Mouse (Mus musculus) ovary, adult 18-20 months (tissue): ENCODE measurements at regions not wholly inside any gene's neighbourhood (a gene's known extent, or its start where the extent isn't known, plus 50 kb on each side); places are given as distances from the start of the nearest gene placed in this dataset.
A peak's percentile ranks its signal among the peaks of the same experiment; 100 is the strongest.

Source experiments
- DNase-seq: peaks from one replicate; pipeline ENCODE4 v3.0.0; 2022; ENCODE audit warnings: low spot score, mixed read lengths

GRCm38 (mm10) chr8:128156221-128156620 is 202.2 kb upstream of the Nrp1 start:
- DNase-seq, result no peak

DNA sequence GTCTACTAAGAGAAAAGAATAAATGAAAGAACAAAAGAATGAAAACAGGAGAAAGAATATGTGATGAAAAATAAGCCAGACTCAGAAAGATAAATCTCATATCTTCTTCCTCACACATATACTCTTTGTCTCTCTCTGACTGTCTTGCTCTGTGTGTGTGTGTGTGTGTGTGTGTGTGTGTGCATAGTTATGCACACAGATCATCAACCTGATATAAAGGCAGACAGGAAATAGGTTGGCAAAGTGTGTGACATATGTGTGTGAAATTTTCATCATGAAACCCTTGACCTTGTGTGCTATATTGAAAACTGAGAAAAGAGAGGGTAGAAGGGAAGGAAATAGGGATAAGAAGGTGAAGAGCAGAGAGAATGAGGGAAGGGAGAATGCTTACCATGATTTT is 195.5 kb upstream of the Nrp1 start:
- no peak for DNase-seq

GRCm38 (mm10) chr8:128164976-128165375 is 193.4 kb upstream of the Nrp1 start:
- no peak for DNase-seq

DNA sequence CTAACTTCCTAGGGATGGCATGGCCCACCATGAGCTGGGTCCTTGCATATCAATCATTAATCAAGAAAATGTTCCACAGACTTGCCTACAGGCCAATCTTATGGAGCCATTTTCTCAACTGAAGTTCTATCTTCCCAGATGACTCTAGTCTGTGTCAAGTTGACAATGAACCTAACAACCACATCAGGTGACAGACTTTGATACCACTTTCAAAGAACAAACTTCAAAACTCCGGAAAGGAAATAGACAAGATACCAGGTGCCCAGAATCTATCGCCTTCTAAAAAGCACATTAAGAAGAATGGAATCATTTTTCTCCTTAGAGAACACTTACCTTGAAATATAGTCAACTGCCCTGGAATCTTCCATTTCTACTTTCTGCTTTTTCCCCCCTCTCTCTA is 192.8 kb upstream of the Nrp1 start:
- DNase-seq, result no peak

DNA sequence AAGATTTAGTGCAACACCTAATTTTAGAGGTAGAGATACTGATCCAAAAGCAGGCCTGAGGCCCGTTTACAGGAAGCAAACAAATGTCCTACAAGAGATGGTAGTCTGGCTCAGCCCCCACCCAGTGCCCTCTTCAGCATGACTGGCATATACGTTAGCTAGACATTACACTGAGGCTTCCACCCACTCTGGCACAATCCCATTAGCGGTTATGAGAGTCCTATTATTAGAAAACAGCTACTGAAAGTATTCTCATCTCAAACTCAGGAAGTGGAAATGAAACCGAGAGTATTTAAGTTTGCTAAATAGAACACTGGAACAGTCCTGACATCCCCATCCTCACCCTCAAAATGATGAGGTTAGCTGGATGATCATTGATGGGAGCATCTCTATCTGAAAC is 192.3 kb upstream of the Nrp1 start:
- no peak for DNase-seq

DNA sequence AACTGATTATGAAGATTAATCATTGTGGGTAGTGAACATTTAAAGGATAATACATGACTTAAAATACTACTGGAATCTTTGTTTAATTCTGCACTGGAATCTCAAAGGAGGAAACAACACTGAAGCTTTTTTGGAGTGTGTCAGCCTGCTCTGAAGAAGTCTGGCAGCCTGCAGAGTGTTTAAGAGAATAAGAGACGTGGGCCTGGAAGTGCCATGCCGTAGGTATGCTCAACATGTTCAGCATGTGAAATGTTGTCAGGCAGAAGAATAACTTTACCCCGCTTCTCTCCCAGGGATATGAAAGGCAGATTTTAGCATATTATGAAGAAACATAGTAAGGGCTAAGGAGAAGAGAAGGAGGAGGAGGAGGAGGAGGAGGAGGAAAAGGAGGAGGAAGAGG is 189.6 kb upstream of the Nrp1 start:
- DNase-seq, result no peak

GRCm38 (mm10) chr8:128171116-128171515 is 187.3 kb upstream of the Nrp1 start:
- DNase-seq, result no peak

DNA sequence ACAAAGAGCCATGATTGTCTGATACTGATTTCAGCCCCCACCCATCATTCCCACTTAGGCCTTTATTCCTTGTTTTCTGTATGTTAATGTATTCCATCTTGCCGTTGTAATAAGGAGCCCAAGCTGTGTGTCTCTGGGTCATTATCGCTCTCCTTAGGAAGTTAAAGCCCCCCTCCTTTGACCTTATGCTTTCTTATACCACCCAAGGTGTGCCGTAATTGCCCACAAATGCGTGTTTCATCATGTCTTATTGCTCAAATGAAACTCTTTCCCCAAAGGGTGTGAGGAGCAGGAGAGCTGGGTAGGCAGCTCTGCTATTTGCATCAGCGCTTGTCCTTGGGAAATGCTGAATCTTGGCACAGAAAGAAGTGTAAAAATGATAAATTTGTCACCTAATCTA is 178.2 kb upstream of the Nrp1 start:
- DNase-seq, result no peak

- no peak for DNase-seq
Observed at GRCm38 (mm10) chr8:128183081-128183480, 175.3 kb upstream of the Nrp1 start.

- no peak for DNase-seq
Observed at GRCm38 (mm10) chr8:128188321-128188720, 170.1 kb upstream of the Nrp1 start.

GRCm38 (mm10) chr8:128193293-128193887 is 165.0 kb upstream of the Nrp1 start:
- DNase-seq, result no peak

DNA sequence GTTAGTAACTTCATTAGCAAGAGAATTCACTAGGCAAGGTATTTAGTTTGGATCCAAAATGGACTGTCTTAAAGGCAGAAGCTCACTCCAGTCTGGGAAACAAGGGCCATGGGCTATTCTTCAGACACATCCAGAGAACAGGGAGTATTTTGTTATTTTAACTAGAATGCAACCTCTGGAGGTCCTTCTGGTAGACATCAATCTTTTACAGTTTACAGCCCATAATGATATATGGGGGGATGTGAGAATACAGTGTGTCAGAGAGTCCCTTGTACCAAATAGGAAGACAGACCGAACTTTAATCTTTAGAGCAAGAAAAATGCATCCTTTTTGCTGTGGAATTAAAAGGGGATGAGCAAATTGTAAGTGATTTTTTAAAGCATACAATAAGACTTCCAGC is 157.6 kb upstream of the Nrp1 start:
- DNase-seq, result no peak

DNA sequence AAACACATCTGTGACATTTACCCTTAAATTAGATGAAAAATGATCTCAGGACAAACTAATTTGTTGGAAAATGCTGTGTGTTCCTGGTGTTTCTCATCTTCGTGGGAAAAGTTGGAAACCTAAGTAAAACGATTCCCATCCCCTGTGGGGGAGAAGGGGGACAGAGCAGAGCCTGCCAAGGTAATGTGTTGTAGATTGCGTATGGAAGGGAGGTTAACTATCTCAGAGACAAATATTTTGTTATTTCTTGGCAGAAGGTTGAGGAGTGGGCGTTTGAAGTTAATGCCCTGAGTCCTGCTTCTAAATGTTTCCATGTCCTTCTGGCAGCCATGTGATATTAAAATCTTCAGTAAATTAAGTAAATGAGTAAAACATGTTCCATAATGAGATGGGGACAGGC is 156.8 kb upstream of the Nrp1 start:
- no peak for DNase-seq

DNA sequence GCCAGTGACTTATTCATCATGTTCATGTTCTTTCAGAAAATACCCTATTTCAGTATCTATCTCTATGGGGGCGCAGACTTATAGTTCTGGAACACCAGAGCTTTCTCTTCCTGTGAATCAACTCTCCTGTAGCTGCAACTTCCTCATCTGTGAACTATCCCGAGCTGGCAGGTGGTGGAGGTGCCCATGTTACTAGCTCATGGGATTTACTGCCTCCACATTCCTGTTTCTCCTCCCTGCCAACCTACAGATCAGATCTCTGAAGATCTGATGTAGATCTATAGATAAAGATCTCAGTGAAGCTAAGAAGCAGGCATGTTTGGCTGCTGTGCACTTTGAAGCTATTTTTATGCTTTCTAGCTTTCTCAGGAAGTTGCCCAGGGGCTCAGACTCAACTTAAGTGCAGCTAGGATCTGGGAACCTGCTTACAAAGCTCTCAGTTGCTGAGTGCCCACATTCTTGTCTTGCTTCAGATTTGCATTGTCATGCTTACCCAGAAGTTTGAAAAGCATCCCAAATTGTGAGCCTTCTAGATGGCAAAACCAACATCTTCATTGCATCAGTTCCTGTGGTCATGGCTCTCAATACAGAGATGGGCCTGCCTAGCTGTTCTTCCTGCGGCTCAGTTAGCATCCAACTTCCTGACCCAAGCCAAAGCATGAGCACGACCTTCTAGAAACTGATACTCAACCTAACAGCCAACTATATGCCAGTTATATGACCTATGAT is 156.1 kb upstream of the Nrp1 start:
- no peak for DNase-seq

GRCm38 (mm10) chr8:128204803-128205202 is 153.6 kb upstream of the Nrp1 start:
- DNase-seq, result no peak

DNA sequence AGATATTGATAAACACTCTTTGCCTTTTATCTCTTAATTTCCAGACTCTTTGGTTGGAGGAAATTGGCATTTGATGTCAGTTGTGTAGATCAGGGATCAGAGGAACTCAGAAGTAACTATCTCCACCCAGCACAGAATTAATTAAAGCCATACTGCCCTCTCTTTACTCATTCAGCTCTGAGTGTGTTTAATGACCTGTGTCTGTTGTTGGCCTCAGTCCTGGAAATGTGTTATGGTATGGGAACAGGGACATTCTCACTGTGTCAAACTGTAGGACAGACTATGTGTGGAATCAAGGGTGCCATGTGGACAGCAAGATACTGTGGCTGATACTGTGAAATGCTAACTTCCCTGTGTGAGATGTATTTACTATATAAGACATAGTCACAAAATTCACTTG is 151.3 kb upstream of the Nrp1 start:
- no peak for DNase-seq

DNA sequence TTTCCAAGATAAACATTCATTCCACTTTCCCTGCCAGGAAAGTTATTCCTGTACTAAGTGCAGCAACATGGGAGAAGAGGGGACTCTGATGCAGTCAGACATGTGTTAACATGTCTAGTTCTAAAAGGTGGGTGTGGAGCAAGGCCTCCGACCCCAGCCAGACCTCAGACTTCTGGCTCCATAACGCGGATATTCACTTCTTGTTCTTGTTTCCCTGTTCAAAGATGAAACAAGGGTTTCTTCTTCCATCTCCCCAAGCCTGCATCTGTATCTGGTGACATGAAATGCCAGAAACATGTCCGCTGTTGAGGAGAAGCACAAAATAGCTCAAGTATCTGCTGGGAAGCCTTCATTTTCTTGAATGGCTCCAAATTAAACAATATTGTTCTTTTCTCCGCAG is 147.6 kb upstream of the Nrp1 start:
- DNase-seq, result no peak

DNA sequence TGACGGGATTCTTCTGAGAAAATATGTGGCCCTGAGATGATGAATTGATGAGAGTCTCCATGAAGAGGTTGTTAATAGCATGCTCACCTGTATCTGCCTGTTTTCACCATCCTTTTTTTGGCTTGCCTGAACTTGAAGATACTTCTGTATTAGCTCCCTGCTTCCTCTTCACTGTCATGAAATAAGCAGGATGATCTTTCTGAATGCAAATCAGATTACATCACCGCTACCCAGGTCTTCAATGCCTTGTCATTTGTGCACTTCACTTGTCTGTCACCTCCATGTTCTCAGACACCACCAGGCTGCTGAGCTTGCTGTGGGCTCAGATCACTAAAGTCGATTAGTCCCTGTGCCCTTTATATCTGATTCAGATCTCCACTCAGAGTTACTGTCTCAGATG is 146.2 kb upstream of the Nrp1 start:
- no peak for DNase-seq

GRCm38 (mm10) chr8:128214256-128214655 is 144.1 kb upstream of the Nrp1 start:
- DNase-seq, result no peak

DNA sequence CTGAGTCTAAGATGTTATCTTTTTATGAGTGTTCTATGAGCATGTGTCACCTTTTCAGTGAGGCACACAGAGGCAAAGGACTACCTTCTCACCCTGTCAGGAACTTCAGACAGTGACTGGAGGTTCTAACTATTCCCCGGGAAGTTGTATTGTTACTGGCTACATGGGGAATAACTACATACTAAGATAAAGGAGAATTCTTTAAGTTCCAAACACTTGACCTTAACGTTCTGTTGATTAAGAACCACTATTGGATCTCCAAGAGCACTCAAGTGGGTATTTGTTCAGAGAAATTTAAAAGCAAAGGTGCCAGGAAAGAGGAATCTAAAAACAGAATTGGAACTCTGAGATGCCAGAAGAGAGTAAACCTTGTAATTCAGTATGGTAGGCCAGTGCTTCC is 139.5 kb upstream of the Nrp1 start:
- DNase-seq, result no peak

DNA sequence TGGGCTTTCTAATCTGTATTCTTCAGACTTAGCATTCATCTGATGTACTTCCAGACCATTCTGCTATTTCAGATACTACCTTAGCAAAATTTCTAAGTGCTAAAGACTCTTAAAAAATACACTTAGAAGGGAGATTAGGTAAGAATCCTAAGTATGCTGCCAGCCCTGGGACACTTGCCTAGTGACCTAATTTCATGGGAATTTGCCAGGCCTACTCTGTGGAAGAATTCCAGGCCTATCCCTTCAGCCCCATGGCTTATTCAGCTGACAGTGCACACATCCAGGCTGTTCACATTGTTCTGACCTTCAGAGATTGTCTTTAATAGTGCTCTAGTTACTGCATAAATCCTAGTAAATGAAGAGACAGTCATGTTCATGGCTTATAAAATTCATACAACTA is 138.9 kb upstream of the Nrp1 start:
- DNase-seq, result peak; percentile 47

GRCm38 (mm10) chr8:128223092-128223491 is 135.3 kb upstream of the Nrp1 start:
- DNase-seq, result no peak

DNA sequence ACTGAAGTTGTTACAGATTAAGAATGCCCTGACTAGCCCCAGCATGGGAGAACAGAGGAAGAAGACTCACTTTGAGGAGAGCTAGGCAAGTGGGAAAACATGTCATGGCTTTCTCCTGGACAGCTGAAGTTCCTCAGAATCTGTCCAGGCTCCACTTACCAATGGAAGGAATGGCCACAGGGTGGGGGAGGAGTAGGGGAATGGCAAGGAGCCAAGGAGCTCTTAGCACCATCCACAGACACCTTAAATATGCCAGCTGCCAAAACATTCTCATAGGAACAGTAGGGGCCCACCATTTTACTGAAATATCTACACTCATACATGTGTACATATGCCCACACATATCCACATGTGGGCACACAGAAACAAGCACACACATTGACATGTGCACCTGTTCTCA is 134.9 kb upstream of the Nrp1 start:
- no peak for DNase-seq

DNA sequence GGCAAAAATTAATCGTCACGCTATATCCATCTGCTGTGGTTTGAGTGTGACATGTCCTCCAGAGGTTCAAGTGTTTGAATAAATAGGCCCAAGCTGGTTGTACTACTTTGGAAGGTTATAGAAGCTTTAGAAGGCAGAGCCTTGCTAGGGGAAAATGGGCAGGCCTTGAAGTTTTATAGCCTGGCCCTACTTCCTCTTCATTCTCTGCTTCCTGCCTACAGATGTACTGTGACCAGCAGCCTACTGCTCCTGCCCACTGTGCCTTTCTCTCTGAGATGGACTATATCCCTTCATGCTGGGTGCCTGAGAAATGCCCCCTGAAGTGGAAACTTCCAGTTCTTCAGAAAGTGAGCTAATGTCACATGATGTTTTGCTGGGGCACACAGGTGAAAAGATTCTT is 133.3 kb upstream of the Nrp1 start:
- DNase-seq, result no peak
